Mouse (Mus musculus) neural tube, embryonic 11.5 days (tissue): Measurements from ENCODE around the gene Atp6v0a1. TPM values are rescaled to one million over a fixed set of nuclear protein-coding genes. Genes with fewer than 3 reads are reported as not detected.
A peak's percentile ranks its signal among the peaks of the same experiment; 100 is the strongest.

Experiments used
- ATAC-seq: fragments of 200-750 bp; cut with Nextera tagmentation; 2 replicates; pipeline ENCODE4 v1.8.0; 2017; ENCODE audit warnings: moderate number of reproducible peaks, mild to moderate bottlenecking, moderate TSS enrichment, moderate library complexity; ENCODE audit not compliant: insufficient read depth, low FRiP score, low TSS enrichment
- DNase-seq: peaks from one replicate; pipeline ENCODE4 v3.0.0-alpha.2; 2015; ENCODE audit warnings: low spot score
- H3K27ac ChIP-seq: fragments of 300-500 bp; sonication (generic); 2 replicates; pipeline ENCODE4 v1.5.1; 2014; ENCODE audit warnings: low read depth, mild to moderate bottlenecking, low read length
- H3K27me3 ChIP-seq: fragments of 300-500 bp; sonication (generic); 2 replicates; pipeline ENCODE4 v1.6.1; 2014; ENCODE audit warnings: mild to moderate bottlenecking, low read length, mixed read lengths; ENCODE audit not compliant: control insufficient read depth, insufficient read depth
- H3K36me3 ChIP-seq: fragments of 300-500 bp; sonication (generic); 2 replicates; pipeline ENCODE4 v1.6.1; 2014; ENCODE audit warnings: mild to moderate bottlenecking, low read length, moderate library complexity, mixed read lengths; ENCODE audit not compliant: control insufficient read depth, insufficient read depth
- H3K4me1 ChIP-seq: fragments of 300-500 bp; sonication (generic); 2 replicates; pipeline ENCODE4 v1.6.1; 2014; ENCODE audit warnings: low read length, mixed read lengths; ENCODE audit not compliant: control insufficient read depth, insufficient read depth
- H3K4me2 ChIP-seq: fragments of 300-500 bp; sonication (generic); 2 replicates; pipeline ENCODE4 v1.6.1; 2014; ENCODE audit warnings: low read depth, mild to moderate bottlenecking, moderate library complexity
- H3K4me3 ChIP-seq: fragments of 300-500 bp; sonication (generic); 2 replicates; pipeline ENCODE4 v1.5.1; 2014; ENCODE audit warnings: low read depth, low read length
- H3K9ac ChIP-seq: fragments of 300-500 bp; sonication (generic); 2 replicates; pipeline ENCODE4 v1.6.1; 2014; ENCODE audit warnings: mild to moderate bottlenecking, low read length
- H3K9me3 ChIP-seq: fragments of 300-500 bp; sonication (generic); 2 replicates; pipeline ENCODE4 v1.6.1; 2016; ENCODE audit warnings: low read length; ENCODE audit not compliant: control insufficient read depth
- WGBS: fragments of 180-500 bp; shearing (Covaris S2); extraction: QIAGEN DNeasy Blood & Tissue Kit; methylation state at CpG from one replicate; pipeline ENCODE4 v1.1.7; 2014; 5-methylcytosine and 5-hydroxymethylcytosine counted together
- polyA plus RNA-seq: library from polyadenylated mRNA; unstranded; fragments of >200 nt; fragmentation: Nextera tagmentation; extraction: Ambion mirVana; gene quantifications from 2 replicates; pipeline ENCODE4 v1.2.1, GENCODE M21; 2014

Gene Atp6v0a1
- polyA plus RNA-seq, 1 experiment from 2014 or later = 54.1 TPM

DNA sequence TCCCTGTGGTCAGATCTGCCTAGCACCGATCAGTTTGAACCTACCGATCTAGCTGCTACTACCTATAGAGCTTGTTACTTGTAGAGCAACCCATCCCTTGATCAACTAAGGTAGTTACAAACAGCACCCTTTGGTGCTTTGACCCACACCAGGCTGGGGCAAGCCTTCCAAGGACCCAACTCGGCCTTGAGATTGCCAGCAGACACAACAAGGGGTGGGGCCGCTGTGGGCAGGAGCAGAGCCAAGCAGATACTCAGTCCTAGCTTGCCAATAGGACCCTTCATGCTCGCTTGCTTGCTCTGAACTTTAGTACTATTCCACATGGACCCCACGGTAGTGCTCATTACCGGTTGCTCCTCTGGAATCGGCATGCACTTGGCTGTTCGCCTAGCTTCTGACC is 68.9 kb downstream of the Atp6v0a1 start, which contains the start of gene Hsd17b1:
TSS of gene Hsd17b1 (plus strand) at position 291 of the 400 bp plus-strand sequence.
- H3K9me3 ChIP-seq = no peaks in the 10 kb centered on the region
- H3K4me2 ChIP-seq = no peak within 1 kb of the TSS
- DNase-seq = no peak
- no peak for ATAC-seq
- peaks cover 3% of the 10 kb centered on the region; the same call in 1 of the 2 replicates for H3K4me1 ChIP-seq
- H3K27ac ChIP-seq = no peak within 1 kb of the TSS
- 71% methylated on average over 9 of the region's 9 CpGs for WGBS
- H3K9ac ChIP-seq = no peak within 1 kb of the TSS
- peaks cover 40% of the 10 kb centered on the region for H3K27me3 ChIP-seq
- H3K36me3 ChIP-seq = no peaks in the 10 kb centered on the region
- no peak within 1 kb of the TSS for H3K4me3 ChIP-seq

DNA sequence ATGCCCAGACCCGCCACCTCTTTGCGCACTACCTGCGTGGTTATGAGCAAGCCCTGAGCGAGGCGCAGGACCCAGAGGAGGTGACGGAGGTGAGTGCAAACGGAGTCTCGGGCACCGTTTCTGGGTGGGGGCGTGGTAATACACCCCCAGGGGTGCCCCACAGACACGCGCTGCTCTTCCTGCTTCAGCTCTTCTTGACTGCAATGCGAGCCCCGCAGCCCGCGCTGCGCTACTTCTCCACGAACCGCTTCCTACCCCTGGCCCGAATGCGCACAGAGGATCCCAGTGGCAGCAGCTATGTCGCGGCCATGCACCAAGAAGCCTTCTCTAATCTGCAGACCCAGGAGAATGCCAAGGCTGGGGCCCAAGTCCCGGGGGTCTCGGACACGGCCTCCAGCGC is 70.5 kb downstream of the Atp6v0a1 start:
- DNase-seq (no peak), ATAC-seq (no peak)
- H3K4me3 ChIP-seq = no peak overlapping the region
- H3K9ac ChIP-seq = no peak overlapping the region
- WGBS = 4% methylated on average over 23 of the region's 27 CpGs
- H3K27ac ChIP-seq = no peak overlapping the region
- H3K9me3 ChIP-seq = no peaks in the 10 kb centered on the region
- no peaks in the 10 kb centered on the region for H3K36me3 ChIP-seq
- H3K4me2 ChIP-seq = no peak overlapping the region
- peaks cover 11% of the 10 kb centered on the region for H3K4me1 ChIP-seq
- peaks cover 40% of the 10 kb centered on the region for H3K27me3 ChIP-seq

DNA sequence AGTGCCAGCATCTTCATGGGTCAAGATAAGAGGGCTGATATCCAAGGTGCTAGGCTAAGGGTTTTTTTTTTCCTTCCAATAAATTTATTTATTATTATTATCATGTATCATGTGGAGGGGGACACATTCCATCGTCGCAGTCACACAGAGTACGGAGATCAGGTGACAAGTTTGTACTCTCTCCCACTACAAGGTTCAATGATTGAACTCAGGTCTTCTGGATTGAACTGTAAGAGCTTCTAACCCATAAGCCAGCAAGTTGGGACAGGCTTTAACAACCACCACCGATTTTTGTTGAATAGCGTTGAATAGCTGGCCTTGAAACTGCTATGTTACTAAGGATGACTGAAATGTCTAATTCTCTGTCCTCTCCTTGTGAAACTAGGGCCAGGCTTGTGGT is 71.2 kb downstream of the Atp6v0a1 start:
- no peak for ATAC-seq
- WGBS = 61% methylated on average over 5 of the region's 5 CpGs

DNA sequence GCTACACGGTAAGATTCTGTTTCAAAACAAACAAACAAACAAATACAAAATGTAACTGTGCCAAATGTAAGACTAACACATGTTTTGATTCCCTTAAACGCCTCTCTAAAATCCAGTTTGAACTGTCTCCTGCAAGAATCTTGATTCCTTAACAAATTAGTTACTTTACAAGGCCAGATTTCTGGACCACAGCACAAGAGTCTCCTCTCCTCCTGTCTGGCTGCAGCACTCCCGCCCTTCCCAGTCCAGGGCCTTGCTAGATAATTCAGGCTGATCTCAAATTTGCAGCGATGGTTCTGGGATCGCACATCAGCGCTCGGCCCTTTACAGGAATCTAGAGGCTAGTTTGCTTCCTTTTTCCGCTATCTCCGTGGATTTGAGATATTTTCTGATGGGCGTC is 72.4 kb downstream of the Atp6v0a1 start:
- peak overlapping the region; percentile 98 for H3K4me2 ChIP-seq
- no peak for ATAC-seq
- 6% methylated on average over 10 of the region's 10 CpGs for WGBS
- no peak for DNase-seq
- H3K9me3 ChIP-seq = no peaks in the 10 kb centered on the region
- H3K27me3 ChIP-seq = peaks cover 40% of the 10 kb centered on the region
- H3K4me1 ChIP-seq = peaks cover 17% of the 10 kb centered on the region
- H3K27ac ChIP-seq = 0 out of 2 replicates have a peak overlapping the region, but pooled peaks have one; percentile 87
- H3K4me3 ChIP-seq = peak overlapping the region; percentile 85
- no peaks in the 10 kb centered on the region for H3K36me3 ChIP-seq
- H3K9ac ChIP-seq = peak overlapping the region; percentile 89; the same call in 1 of the 2 replicates

More for the DNA sequence above, 71.2 kb downstream of the Atp6v0a1 start:
- H3K27ac ChIP-seq = no peak overlapping the region
- H3K4me2 ChIP-seq = no peak overlapping the region
- no peak for DNase-seq
- no peak overlapping the region for H3K9ac ChIP-seq
- H3K27me3 ChIP-seq = peaks cover 40% of the 10 kb centered on the region
- peaks cover 11% of the 10 kb centered on the region for H3K4me1 ChIP-seq
- no peaks in the 10 kb centered on the region for H3K36me3 ChIP-seq
- H3K9me3 ChIP-seq = no peaks in the 10 kb centered on the region
- no peak overlapping the region for H3K4me3 ChIP-seq

GRCm38 (mm10) chr11:101082208-101083082 is 73.2 kb downstream of the Atp6v0a1 start, which contains the start of gene Coasy:
Coasy (plus strand) TSS chr11:101082565.
- H3K9ac ChIP-seq = peak within 1 kb of the TSS; percentile 89
- peak within 1 kb of the TSS; percentile 87 for H3K27ac ChIP-seq
- peak; percentile 79 for ATAC-seq
- peak; percentile 89 for DNase-seq
- no peaks in the 10 kb centered on the region for H3K9me3 ChIP-seq
- peak within 1 kb of the TSS; percentile 85 for H3K4me3 ChIP-seq
- peaks cover 39% of the 10 kb centered on the region for H3K27me3 ChIP-seq
- H3K36me3 ChIP-seq = no peaks in the 10 kb centered on the region
- peak within 1 kb of the TSS; percentile 98 for H3K4me2 ChIP-seq
- peaks cover 20% of the 10 kb centered on the region for H3K4me1 ChIP-seq
- WGBS = under 1% methylated on average over 51 of the region's 51 CpGs

DNA sequence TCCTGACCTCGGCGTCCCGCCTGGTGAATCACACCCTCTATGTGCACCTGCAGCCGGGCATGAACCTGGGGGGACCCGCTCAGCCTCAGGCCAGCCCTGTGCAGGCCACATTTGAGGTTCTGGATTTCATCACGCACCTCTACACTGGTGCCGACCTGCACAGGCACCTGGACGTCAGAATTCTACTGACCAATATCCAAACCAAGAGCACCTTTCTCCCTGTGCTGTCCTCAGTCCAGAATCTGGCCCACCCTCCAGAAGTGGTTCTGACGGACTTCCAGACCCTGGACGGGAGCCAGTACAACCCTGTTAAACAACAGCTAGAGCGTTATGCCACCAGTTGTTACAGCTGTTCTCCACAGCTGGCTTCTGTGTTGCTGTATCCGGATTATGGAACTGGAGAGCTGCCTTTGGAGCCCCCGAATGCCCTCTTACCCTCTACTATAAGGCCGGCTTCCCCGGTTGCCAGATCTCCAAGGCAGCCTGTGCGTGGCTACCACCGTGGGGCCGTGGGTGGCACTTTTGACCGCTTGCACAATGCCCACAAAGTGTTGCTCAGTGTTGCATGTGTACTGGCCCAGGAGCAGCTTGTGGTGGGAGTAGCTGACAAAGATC is 73.9 kb downstream of the Atp6v0a1 start:
- peak overlapping the region; percentile 98 for H3K4me2 ChIP-seq
- H3K27ac ChIP-seq = peak overlapping the region; percentile 87
- peak overlapping the region; percentile 89 for H3K9ac ChIP-seq
- no peaks in the 10 kb centered on the region for H3K36me3 ChIP-seq
- ATAC-seq (0 out of 2 replicates have a peak, but pooled peaks have one; percentile 9), DNase-seq (no peak)
- 37% methylated on average over 19 of the region's 19 CpGs for WGBS
- peaks cover 31% of the 10 kb centered on the region for H3K27me3 ChIP-seq
- H3K4me3 ChIP-seq = peak overlapping the region; percentile 85
- H3K4me1 ChIP-seq = peaks cover 25% of the 10 kb centered on the region
- no peaks in the 10 kb centered on the region for H3K9me3 ChIP-seq

DNA sequence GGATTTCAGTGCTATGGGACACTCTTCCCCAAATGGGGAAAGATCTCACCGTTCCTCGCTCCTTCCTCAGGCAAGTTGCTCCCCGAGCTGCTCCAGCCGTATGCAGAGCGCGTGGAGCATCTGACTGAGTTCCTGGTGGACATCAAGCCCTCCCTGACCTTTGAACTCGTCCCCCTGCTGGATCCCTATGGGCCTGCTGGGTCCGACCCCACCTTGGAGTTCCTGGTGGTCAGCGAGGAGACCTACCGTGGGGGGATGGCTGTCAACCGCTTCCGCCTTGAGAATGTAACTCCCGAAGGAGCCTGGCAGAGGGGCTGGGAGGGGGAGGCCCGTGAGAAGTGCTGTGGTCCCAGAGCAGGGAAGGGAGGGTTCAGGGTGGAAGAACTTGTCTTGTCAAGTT is 75.0 kb downstream of the Atp6v0a1 start:
- 85% methylated on average over 14 of the region's 14 CpGs for WGBS
- H3K9ac ChIP-seq = no peak overlapping the region
- H3K4me2 ChIP-seq = no peak overlapping the region
- no peak for DNase-seq
- peaks cover 21% of the 10 kb centered on the region for H3K27me3 ChIP-seq
- H3K27ac ChIP-seq = no peak overlapping the region
- H3K9me3 ChIP-seq = no peaks in the 10 kb centered on the region
- ATAC-seq = no peak
- peaks cover 25% of the 10 kb centered on the region for H3K4me1 ChIP-seq
- H3K4me3 ChIP-seq = no peak overlapping the region
- no peaks in the 10 kb centered on the region for H3K36me3 ChIP-seq

GRCm38 (mm10) chr11:101084811-101085210 is 75.6 kb downstream of the Atp6v0a1 start:
- Histone ChIP-seq H3K9me3 (no peaks in the 10 kb centered on the region), H3K9ac (no peak overlapping the region), H3K4me3 (no peak overlapping the region), H3K4me1 (peaks cover 25% of the 10 kb centered on the region), H3K36me3 (0 out of 2 replicates have a peak, but pooled peaks cover under 1% of the 10 kb centered on the region), H3K4me2 (no peak overlapping the region), H3K27ac (no peak overlapping the region), H3K27me3 (peaks cover 15% of the 10 kb centered on the region)
- WGBS = 93% methylated on average over 12 of the region's 12 CpGs
- ATAC-seq (no peak), DNase-seq (no peak)
